Mouse (Mus musculus) C2C12 (cell line): Measurements from ENCODE around the gene Bcl11a.

Source experiments
- CEBPB ChIP-seq: IDR thresholded peaks from one replicate; pipeline ENCODE4 v1.6.1; 2011; ENCODE audit warnings: low read depth, mild to moderate bottlenecking, control low read depth, moderate library complexity
- CTCF ChIP-seq: IDR thresholded peaks from one replicate; pipeline ENCODE4 v1.5.1; 2011; ENCODE audit not compliant: control insufficient read depth, insufficient read depth, insufficient read length
- FOSL1 ChIP-seq: IDR thresholded peaks from one replicate; pipeline ENCODE4 v1.8.0; 2011; ENCODE audit warnings: mild to moderate bottlenecking, low read length; ENCODE audit not compliant: poor library complexity, insufficient read depth, severe bottlenecking
- MAX ChIP-seq: IDR thresholded peaks from one replicate; pipeline ENCODE4 v1.6.1; 2011; ENCODE audit warnings: mild to moderate bottlenecking, control low read depth
- MYOD1 ChIP-seq: IDR thresholded peaks from one replicate; pipeline ENCODE4 v1.6.1; 2011; ENCODE audit warnings: low read depth; ENCODE audit not compliant: control insufficient read depth, insufficient read length
- MYOG ChIP-seq: IDR thresholded peaks from one replicate; pipeline ENCODE4 v1.6.1; 2011; ENCODE audit not compliant: control insufficient read depth, insufficient read length; ENCODE audit errors: extremely low read depth
- USF1 ChIP-seq: IDR thresholded peaks from one replicate; pipeline ENCODE4 v1.6.1; 2011; ENCODE audit warnings: low read depth, mild to moderate bottlenecking, control low read depth, moderate library complexity

DNA sequence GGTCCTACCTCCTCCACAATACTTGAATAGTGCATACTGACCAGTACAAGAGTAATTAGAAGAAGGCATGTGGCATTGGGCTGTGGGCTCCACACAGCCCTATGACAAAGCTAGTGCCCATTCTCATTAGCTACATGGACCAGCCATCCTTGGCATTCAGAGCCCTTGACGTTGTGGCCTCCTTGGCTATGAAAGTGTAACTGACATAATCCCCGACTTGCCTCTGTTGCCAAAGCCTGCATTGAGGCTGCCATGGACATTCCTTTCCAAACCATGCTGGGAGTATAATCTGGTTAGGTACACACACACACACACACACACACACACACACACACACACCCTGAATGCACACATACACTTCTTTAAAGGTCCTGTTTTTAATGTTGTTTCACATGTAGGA lies 81.8 kb downstream of the Bcl11a start:
- TF ChIP-seq MYOG (no peak), CTCF (no peak), USF1 (no peak), CEBPB (no peak), MAX (no peak), FOSL1 (no peak), MYOD1 (no peak)
